Mouse (Mus musculus): ENCODE results near the gene Slc36a3.
"Not testable (repeated sequence)": the region's sequence is repeated elsewhere in the genome, so short reads cannot be mapped to it uniquely, and the experiment has no call there.

GRCm38 (mm10) chr11:55096296-55096695 is 55.2 kb downstream of the Slc36a3 start:
- TF ChIP-seq POLR2A (IDR thresholded peaks at IDR 0.05; ENCODE audit: borderline replicate concordance, insufficient read depth, low read length); CTCF (IDR thresholded peaks at IDR 0.05; ENCODE audit: borderline replicate concordance, insufficient read depth, low read depth, low read length): not testable (repeated sequence)

Measured in cerebellum, adult 2 months (tissue).